Mouse (Mus musculus): ENCODE results near the gene Dcn. TPM values are rescaled to one million over a fixed set of nuclear protein-coding genes. Genes with fewer than 3 reads are reported as not detected.
A peak's percentile ranks its signal among the peaks of the same experiment; 100 is the strongest.

Gene Dcn
- polyA plus RNA-seq, 1 experiment, result 97.6 TPM

DNA sequence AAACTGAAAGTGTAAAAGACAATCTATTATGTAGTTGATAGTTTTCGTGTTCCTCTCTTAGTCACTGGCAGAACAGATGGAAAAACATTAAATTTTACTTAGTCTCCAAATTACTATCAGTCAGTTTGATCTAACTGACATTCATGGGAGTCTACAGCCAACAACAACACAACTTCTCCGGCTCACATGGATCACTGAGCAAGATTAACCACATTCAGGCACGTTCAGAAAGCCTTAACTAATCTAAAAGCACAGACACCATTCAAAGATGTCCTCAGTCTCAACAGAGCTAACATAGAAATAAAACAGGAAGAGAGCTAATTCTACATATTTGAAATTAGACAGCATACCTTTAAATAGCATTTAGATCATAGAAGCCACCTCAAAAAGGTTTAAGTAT is 12.6 kb upstream of the Dcn start:
- Histone ChIP-seq H3K4me1 (ENCODE audit: control insufficient read depth, insufficient read depth, low read length) (no peaks in the 10 kb centered on the region), H3K27me3 (replicated peaks; ENCODE audit: control insufficient read depth, insufficient read depth, low read length) (no peaks in the 10 kb centered on the region), H3K4me3 (ENCODE audit: insufficient read depth, low read depth, low read length) (no peak overlapping the region), H3K27ac (ENCODE audit: insufficient read depth, low read depth, low read length) (no peak overlapping the region), H3K36me3 (ENCODE audit: control insufficient read depth, insufficient read depth, low read length) (no peaks in the 10 kb centered on the region)
- DNase-seq, result no peak
- TF ChIP-seq CTCF (conservative IDR thresholded peaks at IDR 0.05; ENCODE audit: insufficient read depth, insufficient read length, low read depth, low read length) (no peak), POLR2A (IDR thresholded peaks at IDR 0.05; ENCODE audit: low read depth, low read length) (no peak)
- 28% methylated on average over 3 of the region's 3 CpGs for WGBS

DNA sequence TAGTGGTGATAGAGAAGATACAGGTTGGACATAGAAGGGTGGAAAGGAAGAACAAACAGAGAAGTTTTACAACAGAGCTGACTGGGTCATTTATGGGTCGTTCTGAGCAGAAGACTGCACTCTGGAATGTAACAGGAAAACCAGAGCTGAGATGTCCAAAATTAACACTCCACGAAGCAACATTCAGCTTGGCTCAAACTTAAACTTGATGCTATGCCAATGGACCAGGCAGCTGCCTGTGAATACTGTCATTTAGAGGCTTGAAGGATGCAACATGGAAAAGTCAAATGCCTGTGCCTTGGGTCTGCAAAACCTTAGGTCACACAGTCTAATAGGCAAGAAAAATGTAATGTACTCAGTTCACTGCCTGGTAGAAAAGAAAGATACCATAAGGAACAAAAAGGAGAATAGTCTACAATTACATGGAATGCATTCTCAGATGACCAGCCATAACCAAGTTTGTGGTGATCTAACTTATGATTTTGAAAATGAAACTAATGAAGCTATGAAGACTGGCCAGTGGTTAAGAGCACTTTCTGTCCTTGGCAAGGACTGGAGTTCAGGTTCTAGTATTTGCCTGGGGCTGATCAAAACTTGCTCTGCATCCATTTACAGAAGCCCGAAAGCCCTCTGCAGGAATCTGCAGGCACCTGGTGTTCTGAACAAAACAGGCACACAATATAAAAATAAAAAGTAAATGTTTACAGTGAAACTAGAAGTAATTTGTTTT is 9.8 kb upstream of the Dcn start:
- no peaks in the 10 kb centered on the region for H3K36me3 ChIP-seq (ENCODE audit: control insufficient read depth, insufficient read depth, low read length)
- TF ChIP-seq CTCF (conservative IDR thresholded peaks at IDR 0.05; ENCODE audit: insufficient read depth, insufficient read length, low read depth, low read length) (no peak), POLR2A (IDR thresholded peaks at IDR 0.05; ENCODE audit: low read depth, low read length) (no peak)
- H3K27ac ChIP-seq (ENCODE audit: insufficient read depth, low read depth, low read length), result no peak overlapping the region
- no peaks in the 10 kb centered on the region for H3K4me1 ChIP-seq (ENCODE audit: control insufficient read depth, insufficient read depth, low read length)
- H3K4me3 ChIP-seq (ENCODE audit: insufficient read depth, low read depth, low read length), result no peak overlapping the region
- peak; percentile 48 for DNase-seq
- H3K27me3 ChIP-seq (replicated peaks; ENCODE audit: control insufficient read depth, insufficient read depth, low read length), result no peaks in the 10 kb centered on the region
- WGBS, result 24% methylated on average over 3 of the region's 3 CpGs

DNA sequence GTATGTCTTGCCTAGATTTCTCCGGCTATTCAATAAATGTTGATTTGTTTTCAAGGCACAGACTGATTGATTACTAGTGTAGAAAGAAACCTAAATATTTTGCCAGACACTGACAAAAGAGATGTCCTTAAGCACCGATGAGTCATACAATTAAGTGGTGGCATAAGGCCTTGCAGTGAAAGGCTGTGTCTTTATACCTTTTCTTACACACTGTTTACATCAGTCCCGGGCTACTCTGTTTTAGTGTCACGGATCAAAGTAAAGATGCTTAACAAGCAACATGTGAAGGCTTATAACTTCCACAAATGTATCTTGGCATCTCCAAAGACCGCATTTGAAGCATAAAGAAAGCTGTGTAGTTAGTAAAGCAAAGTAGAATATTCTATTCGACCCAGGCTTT is 3.9 kb upstream of the Dcn start:
- H3K27me3 ChIP-seq (replicated peaks; ENCODE audit: control insufficient read depth, insufficient read depth, low read length), result no peaks in the 10 kb centered on the region
- 67% methylated on average over 6 of the region's 6 CpGs for WGBS
- no peak overlapping the region for H3K27ac ChIP-seq (ENCODE audit: insufficient read depth, low read depth, low read length)
- TF ChIP-seq POLR2A (IDR thresholded peaks at IDR 0.05; ENCODE audit: low read depth, low read length) (no peak), CTCF (conservative IDR thresholded peaks at IDR 0.05; ENCODE audit: insufficient read depth, insufficient read length, low read depth, low read length) (no peak)
- no peaks in the 10 kb centered on the region for H3K36me3 ChIP-seq (ENCODE audit: control insufficient read depth, insufficient read depth, low read length)
- no peaks in the 10 kb centered on the region for H3K4me1 ChIP-seq (ENCODE audit: control insufficient read depth, insufficient read depth, low read length)
- no peak overlapping the region for H3K4me3 ChIP-seq (ENCODE audit: insufficient read depth, low read depth, low read length)
- DNase-seq, result no peak

DNA sequence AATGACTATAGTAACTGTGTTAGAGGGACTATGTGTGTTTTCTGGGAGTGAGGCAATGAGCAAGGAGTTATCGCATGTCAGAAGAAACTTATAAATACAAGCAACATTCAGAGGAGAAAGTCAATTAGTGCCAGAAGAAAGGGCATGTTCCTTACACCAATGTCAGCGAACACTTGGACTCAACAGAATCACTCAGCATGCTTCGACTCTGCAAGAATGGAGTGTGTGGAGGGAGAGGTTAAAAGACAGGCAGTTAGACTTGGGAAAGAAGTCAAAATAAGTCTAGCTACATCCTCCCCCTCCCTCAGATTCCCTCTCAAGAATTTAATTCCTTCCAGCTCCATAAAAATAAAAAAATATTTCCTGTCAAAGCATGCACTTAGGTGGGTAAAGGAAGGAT is 1.1 kb upstream of the Dcn start:
- Histone ChIP-seq H3K27ac (ENCODE audit: insufficient read depth, low read depth, low read length) (peak overlapping the region; percentile 68; the same call in 1 of the 2 replicates), H3K27me3 (replicated peaks; ENCODE audit: control insufficient read depth, insufficient read depth, low read length) (no peaks in the 10 kb centered on the region), H3K4me1 (ENCODE audit: control insufficient read depth, insufficient read depth, low read length) (no peaks in the 10 kb centered on the region), H3K4me3 (ENCODE audit: insufficient read depth, low read depth, low read length) (no peak overlapping the region), H3K36me3 (ENCODE audit: control insufficient read depth, insufficient read depth, low read length) (no peaks in the 10 kb centered on the region)
- TF ChIP-seq CTCF (conservative IDR thresholded peaks at IDR 0.05; ENCODE audit: insufficient read depth, insufficient read length, low read depth, low read length) (no peak), POLR2A (IDR thresholded peaks at IDR 0.05; ENCODE audit: low read depth, low read length) (no peak)
- DNase-seq, result no peak
- WGBS, result 60% methylated on average over 3 of the region's 3 CpGs

DNA sequence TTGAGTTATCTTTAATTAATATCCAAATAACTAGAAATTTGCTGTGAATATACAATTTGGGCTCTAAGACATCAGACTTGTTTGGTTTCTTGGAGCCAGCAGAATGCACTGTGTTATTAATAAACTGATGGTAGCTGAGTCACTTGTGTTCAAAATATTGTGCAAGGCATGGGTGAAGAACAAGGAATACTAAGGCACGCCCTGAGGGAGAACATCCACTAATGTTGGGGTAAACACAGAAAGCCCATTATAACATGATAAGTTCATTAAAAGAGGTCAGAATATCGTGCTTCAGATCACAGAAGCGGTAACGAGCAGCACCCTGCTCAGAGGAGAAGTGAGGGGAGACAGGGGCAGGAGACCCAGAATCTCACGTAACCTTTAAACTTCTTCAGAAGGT is 2.7 kb downstream of the Dcn start:
- H3K27me3 ChIP-seq (replicated peaks; ENCODE audit: control insufficient read depth, insufficient read depth, low read length), result no peaks in the 10 kb centered on the region
- H3K27ac ChIP-seq (ENCODE audit: insufficient read depth, low read depth, low read length), result no peak overlapping the region
- no peak for DNase-seq
- WGBS, result 77% methylated on average over 5 of the region's 5 CpGs
- no peak for TF ChIP-seq POLR2A (IDR thresholded peaks at IDR 0.05; ENCODE audit: low read depth, low read length)
- TF ChIP-seq CTCF (conservative IDR thresholded peaks at IDR 0.05; ENCODE audit: insufficient read depth, insufficient read length, low read depth, low read length), result no peak
- no peaks in the 10 kb centered on the region for H3K4me1 ChIP-seq (ENCODE audit: control insufficient read depth, insufficient read depth, low read length)
- no peak overlapping the region for H3K4me3 ChIP-seq (ENCODE audit: insufficient read depth, low read depth, low read length)
- H3K36me3 ChIP-seq (ENCODE audit: control insufficient read depth, insufficient read depth, low read length), result no peaks in the 10 kb centered on the region

DNA sequence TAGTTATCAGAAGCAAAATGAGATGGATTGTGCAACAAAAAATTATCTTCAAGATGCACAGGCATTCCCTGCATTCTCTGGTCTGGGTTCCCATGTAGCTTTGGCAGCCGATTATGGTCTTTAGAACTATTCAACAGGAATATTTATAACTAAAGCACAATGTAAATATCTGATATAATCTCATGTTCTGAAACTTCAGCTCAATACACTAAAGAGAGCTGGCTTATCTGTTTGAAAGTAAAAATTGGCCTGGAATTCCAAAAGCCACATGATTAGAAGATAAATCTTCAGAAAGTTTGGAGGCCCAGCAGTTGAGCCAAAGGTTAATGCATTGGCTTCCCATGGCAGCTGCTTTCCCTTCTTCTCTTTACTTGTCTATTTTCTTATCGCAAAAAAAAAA is 4.6 kb downstream of the Dcn start:
- peak; percentile 28 for DNase-seq
- 52% methylated on average over 2 of the region's 2 CpGs for WGBS
- Histone ChIP-seq H3K27me3 (replicated peaks; ENCODE audit: control insufficient read depth, insufficient read depth, low read length) (no peaks in the 10 kb centered on the region), H3K4me1 (ENCODE audit: control insufficient read depth, insufficient read depth, low read length) (no peaks in the 10 kb centered on the region), H3K36me3 (ENCODE audit: control insufficient read depth, insufficient read depth, low read length) (no peaks in the 10 kb centered on the region), H3K4me3 (ENCODE audit: insufficient read depth, low read depth, low read length) (no peak overlapping the region), H3K27ac (ENCODE audit: insufficient read depth, low read depth, low read length) (no peak overlapping the region)
- TF ChIP-seq CTCF (conservative IDR thresholded peaks at IDR 0.05; ENCODE audit: insufficient read depth, insufficient read length, low read depth, low read length) (no peak), POLR2A (IDR thresholded peaks at IDR 0.05; ENCODE audit: low read depth, low read length) (no peak)

DNA sequence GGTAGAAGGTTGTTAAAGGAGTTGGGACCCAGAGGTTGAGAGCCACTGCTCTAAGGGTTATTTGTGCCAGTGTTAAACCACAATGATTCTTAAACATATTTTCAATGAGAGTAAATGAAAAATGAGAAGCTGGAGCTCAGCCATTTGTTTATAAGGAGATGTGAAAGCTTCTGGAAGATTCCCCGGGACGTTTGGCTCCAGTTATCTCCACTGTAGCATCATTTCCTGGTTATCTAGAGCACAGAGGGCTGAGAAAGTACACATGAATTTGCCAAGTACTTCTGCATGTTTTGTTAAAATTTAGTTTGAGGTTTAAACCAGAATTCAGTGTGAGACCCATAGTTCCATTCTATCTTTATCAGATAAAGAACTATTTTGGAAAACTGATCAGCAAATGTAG is 5.7 kb downstream of the Dcn start:
- H3K4me1 ChIP-seq (ENCODE audit: control insufficient read depth, insufficient read depth, low read length), result no peaks in the 10 kb centered on the region
- no peaks in the 10 kb centered on the region for H3K36me3 ChIP-seq (ENCODE audit: control insufficient read depth, insufficient read depth, low read length)
- no peak for TF ChIP-seq CTCF (conservative IDR thresholded peaks at IDR 0.05; ENCODE audit: insufficient read depth, insufficient read length, low read depth, low read length)
- no peak for TF ChIP-seq POLR2A (IDR thresholded peaks at IDR 0.05; ENCODE audit: low read depth, low read length)
- H3K4me3 ChIP-seq (ENCODE audit: insufficient read depth, low read depth, low read length), result no peak overlapping the region
- no peak overlapping the region for H3K27ac ChIP-seq (ENCODE audit: insufficient read depth, low read depth, low read length)
- WGBS, result 83% methylated on average over 2 of the region's 2 CpGs
- H3K27me3 ChIP-seq (replicated peaks; ENCODE audit: control insufficient read depth, insufficient read depth, low read length), result no peaks in the 10 kb centered on the region
- DNase-seq, result peak; percentile 18

Data from kidney, adult 2 months (tissue).